Mouse (Mus musculus) limb, embryonic 10.5 days (tissue): ENCODE results near the gene Tpra1. TPM values are rescaled to one million over a fixed set of nuclear protein-coding genes. Genes with fewer than 3 reads are reported as not detected.

Experiments
- DNase-seq: peaks from one replicate; pipeline ENCODE4 v3.0.0-alpha.2; 2017; ENCODE audit warnings: low spot score
- H3K27ac ChIP-seq: fragments of 300-500 bp; sonication (generic); 2 replicates; pipeline ENCODE4 v1.5.1; 2016; ENCODE audit warnings: mild to moderate bottlenecking
- H3K27me3 ChIP-seq: fragments of 300-500 bp; sonication (generic); 2 replicates; pipeline ENCODE4 v1.6.1; 2016; ENCODE audit warnings: low read depth, mild to moderate bottlenecking; ENCODE audit not compliant: poor library complexity, severe bottlenecking
- H3K36me3 ChIP-seq: fragments of 300-500 bp; sonication (generic); 2 replicates; pipeline ENCODE4 v1.6.1; 2016; ENCODE audit warnings: mild to moderate bottlenecking, moderate library complexity
- H3K4me1 ChIP-seq: fragments of 300-500 bp; sonication (generic); 2 replicates; pipeline ENCODE4 v1.6.1; 2016
- H3K4me3 ChIP-seq: fragments of 300-500 bp; sonication (generic); 2 replicates; pipeline ENCODE4 v1.5.1; 2016; ENCODE audit warnings: mild to moderate bottlenecking, moderate library complexity
- H3K9me3 ChIP-seq: fragments of 300-500 bp; sonication (generic); replicated peaks from 2 replicates; pipeline ENCODE4 v1.6.1; 2016; ENCODE audit warnings: mild to moderate bottlenecking
- WGBS: fragments of 180-500 bp; shearing (Covaris S2); methylation state at CpG from one replicate; pipeline ENCODE4 v1.1.7; 2016; 5-methylcytosine and 5-hydroxymethylcytosine counted together
- polyA plus RNA-seq: library from polyadenylated mRNA; unstranded; fragments of >200 nt; fragmentation: Nextera tagmentation; extraction: Ambion mirVana; gene quantifications from 2 replicates; pipeline ENCODE4 v1.2.1, GENCODE M21; 2016

Gene Tpra1
- polyA plus RNA-seq, 1 experiment from 2014 or later = 60.3 TPM

DNA sequence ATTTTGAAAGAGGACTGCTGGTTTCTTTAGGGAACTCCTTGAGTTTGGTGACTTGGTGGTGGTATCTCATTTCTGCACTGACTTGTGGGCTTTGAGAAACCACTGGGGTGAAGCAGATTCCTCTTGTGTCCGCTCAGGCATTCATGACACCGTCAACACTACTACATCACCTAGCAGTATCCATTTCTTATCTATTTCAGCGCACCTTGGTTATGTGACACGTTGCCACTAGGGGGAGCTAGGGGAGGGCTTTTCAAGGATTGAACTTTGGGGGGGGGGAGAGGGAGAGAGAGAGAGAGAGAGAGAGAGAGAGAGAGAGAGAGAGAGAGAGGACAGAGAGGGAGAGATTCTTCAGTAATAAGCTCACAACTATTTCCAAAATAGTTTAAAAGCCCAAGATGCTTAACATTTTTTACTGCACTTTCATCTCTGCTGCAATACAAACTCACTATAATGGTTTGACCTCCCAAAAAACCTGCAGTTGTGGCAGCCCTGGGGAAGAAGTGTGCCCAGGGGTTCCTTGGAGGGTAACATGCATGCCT is 33.8 kb downstream of the Tpra1 start:
- H3K9me3 ChIP-seq = no peaks in the 10 kb centered on the region
- peaks cover 15% of the 10 kb centered on the region for H3K4me1 ChIP-seq
- H3K27me3 ChIP-seq = peaks cover 20% of the 10 kb centered on the region
- 17% methylated on average over 4 of the region's 4 CpGs for WGBS
- H3K4me3 ChIP-seq = no peak overlapping the region
- no peak for DNase-seq
- H3K27ac ChIP-seq = no peak overlapping the region
- no peaks in the 10 kb centered on the region for H3K36me3 ChIP-seq

DNA sequence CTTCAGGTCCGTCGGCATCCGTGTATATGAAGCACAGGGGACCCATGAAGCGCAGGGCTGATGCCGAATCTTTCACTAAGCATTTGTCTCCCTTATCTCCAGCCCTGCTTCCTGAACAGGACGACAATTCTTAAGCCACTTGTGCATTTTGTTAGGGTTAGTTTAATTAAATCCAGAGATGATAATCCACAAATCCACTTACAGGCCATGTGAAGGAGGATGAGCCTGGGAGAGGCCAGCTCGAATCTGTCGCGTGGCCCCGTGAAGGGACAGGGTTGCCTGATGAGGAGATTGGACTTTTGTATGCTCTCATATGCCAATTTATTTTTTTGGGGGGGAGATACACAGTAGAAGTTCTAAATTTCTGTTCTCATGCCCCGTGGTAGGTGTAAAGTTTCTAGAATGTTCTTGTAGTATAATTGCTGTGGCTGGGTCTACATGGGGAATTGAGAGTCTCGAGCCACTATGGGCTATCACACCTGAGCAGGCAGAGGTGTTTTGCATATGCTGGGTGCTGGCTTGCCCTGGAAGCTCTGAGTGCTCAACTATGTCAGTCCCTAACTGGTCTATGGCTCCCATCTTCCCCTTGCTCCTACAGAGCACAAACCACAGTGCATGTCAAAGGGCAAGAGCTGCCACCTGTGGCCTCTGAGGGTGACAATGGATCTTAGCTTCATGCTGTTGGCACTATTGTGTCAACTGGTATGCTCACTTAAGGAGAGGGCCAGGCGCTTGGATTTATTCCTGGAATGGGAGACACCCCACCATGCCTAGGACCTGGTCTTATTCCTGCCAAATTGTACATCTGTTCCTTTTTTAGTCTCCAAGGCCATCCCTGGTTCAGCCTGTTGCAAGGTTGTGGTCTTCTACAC is 34.5 kb downstream of the Tpra1 start:
- H3K4me3 ChIP-seq = no peak overlapping the region
- H3K9me3 ChIP-seq = no peaks in the 10 kb centered on the region
- DNase-seq = no peak
- H3K27me3 ChIP-seq = peaks cover 20% of the 10 kb centered on the region
- H3K36me3 ChIP-seq = no peaks in the 10 kb centered on the region
- 62% methylated on average over 13 of the region's 13 CpGs for WGBS
- H3K4me1 ChIP-seq = peaks cover 15% of the 10 kb centered on the region
- H3K27ac ChIP-seq = no peak overlapping the region

DNA sequence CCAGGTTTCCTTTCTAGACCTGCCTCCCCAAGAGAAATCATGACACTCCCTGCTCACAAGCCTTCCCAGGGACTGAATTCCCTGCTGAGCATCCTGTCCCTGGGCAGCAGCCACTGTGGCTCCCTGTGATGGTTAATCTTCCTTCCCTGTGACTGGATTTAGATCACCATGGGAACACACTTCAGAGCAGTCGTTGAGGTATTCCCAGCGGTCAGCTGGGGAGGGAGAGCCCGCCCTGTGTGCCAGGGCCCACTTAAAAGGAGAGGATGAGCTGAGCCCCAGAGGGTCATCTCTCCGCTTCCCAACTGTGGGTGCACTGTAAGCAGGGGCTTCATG is 35.1 kb downstream of the Tpra1 start:
- Histone ChIP-seq H3K9me3 (no peaks in the 10 kb centered on the region), H3K4me1 (peaks cover 15% of the 10 kb centered on the region), H3K27ac (no peak overlapping the region), H3K27me3 (peaks cover 20% of the 10 kb centered on the region), H3K36me3 (no peaks in the 10 kb centered on the region), H3K4me3 (no peak overlapping the region)
- DNase-seq = no peak
- 35% methylated on average over 4 of the region's 4 CpGs for WGBS

DNA sequence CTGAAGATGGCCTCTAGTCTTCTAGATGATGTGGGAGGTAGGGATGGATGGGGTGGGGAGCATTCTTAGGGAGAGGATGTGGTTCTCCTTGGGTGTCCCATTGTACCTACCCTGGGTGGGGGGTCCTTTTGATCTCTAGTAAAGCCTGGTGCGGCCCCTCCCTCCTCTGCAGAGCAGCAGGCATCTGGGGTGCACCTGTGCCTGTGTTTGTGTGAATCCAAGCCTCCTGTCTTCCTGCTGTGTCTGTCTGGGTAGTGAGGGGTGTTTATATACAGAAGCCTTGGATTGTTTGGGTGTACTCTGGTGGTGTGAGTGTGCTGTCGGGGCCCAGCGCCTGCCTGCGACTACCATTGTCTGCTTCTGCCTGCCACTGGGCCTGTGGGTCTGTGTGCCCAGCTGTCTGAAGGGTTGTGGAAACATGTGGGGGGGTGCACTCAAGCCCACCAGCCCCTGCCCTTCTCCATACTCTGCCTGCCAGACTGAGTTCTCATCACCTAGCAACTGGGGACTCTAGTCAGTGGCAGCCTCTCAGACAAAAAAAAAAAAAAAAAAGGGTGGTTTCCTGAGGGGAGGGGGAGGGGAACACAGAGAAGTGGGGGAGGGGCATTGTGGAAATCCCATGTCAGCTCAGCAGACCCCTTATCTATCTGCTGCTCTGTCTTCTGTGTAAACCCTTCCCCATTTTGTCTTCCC is 36.1 kb downstream of the Tpra1 start:
- peaks cover 20% of the 10 kb centered on the region for H3K27me3 ChIP-seq

DNA sequence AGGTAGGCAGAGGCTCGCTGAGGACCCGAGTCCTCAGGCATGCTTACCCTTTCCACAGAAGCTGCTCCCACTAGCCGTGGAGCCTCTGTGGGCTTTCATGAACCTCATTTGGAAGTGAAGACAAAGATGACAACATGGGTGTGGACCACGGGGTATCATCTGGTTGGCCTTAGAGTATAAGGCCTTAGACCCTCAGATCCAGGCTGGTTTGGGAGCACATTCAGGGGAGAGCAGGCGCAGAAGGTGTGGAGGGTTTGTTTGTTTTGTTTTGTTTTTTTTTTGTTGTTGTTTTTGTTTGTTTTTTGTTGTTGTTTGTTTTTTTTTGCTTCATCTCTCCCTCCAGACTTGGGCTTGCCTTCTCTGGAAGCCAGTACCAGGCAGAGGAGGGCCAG is 36.6 kb downstream of the Tpra1 start:
- no peaks in the 10 kb centered on the region for H3K9me3 ChIP-seq
- H3K4me3 ChIP-seq = no peak overlapping the region
- peaks cover 20% of the 10 kb centered on the region for H3K27me3 ChIP-seq
- H3K27ac ChIP-seq = no peak overlapping the region
- H3K36me3 ChIP-seq = no peaks in the 10 kb centered on the region
- WGBS = 64% methylated on average over 5 of the region's 5 CpGs
- no peak for DNase-seq
- peaks cover 22% of the 10 kb centered on the region for H3K4me1 ChIP-seq

More for the DNA sequence above, 36.1 kb downstream of the Tpra1 start:
- Histone ChIP-seq H3K36me3 (no peaks in the 10 kb centered on the region), H3K4me1 (peaks cover 22% of the 10 kb centered on the region), H3K4me3 (no peak overlapping the region), H3K27ac (no peak overlapping the region), H3K9me3 (no peaks in the 10 kb centered on the region)
- 35% methylated on average over 4 of the region's 4 CpGs for WGBS
- no peak for DNase-seq

DNA sequence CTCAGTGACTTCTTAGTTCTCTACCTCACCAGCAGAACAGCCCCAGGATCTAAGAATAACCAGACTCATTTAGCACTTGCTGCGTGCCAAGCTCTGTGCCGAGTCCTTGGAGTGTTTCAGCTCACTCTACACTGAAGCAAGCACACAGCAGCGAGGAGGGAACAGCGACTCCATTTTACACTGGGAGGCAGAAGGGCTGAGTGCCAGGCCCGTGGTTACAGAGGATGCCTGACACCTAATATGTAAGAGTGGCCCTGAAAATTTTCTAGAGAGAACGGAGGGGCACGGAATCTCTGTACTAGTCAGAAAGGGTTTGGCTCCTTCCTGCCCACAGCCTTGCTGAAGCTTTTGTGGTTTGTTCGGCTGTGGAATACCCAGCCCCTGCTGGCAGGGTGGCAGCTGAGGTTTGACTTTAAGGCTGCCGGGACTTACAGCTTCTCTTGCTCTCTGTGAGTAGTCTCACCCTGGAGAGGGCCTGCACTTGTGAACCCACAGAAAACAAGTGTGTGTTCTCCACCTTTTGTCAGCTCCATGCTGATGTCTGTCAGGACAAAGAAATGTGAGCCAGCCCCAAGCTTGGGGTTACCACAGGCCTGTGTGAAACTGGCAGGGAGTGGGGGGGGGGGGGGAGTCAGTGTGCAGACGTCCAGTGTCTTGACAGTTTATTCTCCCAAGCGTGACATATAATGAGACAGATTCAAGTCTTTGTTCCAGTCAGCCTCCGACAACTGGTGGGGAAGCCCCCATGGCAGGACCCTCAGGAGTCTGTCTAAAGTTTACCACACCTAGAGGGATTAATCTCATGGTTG is 37.4 kb downstream of the Tpra1 start:
- H3K27me3 ChIP-seq = peaks cover 20% of the 10 kb centered on the region
- no peak overlapping the region for H3K4me3 ChIP-seq
- 0 out of 2 replicates have a peak overlapping the region, but pooled peaks have one; percentile 21 for H3K27ac ChIP-seq
- 62% methylated on average over 12 of the region's 12 CpGs for WGBS
- peaks cover 29% of the 10 kb centered on the region for H3K4me1 ChIP-seq
- H3K36me3 ChIP-seq = no peaks in the 10 kb centered on the region
- no peaks in the 10 kb centered on the region for H3K9me3 ChIP-seq
- DNase-seq = no peak

DNA sequence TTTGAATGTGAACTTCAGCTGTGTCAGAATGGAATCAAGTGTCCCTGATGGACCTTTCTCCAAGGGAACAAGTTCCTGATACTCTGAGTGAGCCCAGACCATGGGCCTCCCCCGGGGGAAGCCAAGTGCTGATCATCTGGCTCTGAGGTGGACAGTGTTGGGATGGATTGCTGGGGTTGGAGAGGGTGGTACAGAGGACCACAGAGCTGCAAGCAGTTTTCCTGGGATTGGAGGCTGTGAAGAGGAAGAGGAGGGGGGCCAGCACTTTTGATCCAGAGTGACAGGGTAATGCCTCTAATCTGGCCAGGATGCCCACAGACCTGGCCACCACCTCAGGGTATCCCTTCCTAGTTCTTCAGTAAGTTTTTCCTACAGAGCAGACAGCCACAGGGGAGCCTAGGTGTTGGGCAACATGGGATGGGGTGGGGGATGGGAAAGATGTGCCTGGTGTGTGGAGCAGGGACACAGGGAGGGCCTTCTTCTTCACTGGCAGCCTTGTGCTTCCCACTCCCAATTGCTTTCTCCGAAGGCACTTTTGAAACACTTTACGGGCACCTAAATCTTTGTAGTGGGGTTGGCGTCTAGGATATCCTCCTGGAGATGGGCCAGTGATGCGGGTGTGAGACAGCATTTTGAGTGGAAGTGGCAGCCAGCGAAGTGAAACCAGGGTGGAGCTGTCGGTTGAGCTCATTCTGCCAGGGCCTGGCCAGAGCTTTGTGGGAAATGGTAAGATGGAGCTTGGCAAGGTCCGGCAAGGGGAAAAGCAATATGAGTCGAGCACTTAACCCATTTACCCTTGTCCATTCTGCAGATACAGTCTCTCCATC is 38.3 kb downstream of the Tpra1 start:
- H3K27me3 ChIP-seq = peaks cover 13% of the 10 kb centered on the region
- peaks cover 30% of the 10 kb centered on the region for H3K4me1 ChIP-seq
- H3K27ac ChIP-seq = no peak overlapping the region
- H3K4me3 ChIP-seq = no peak overlapping the region
- 85% methylated on average over 9 of the region's 9 CpGs for WGBS
- H3K36me3 ChIP-seq = no peaks in the 10 kb centered on the region
- H3K9me3 ChIP-seq = no peaks in the 10 kb centered on the region
- DNase-seq = no peak

DNA sequence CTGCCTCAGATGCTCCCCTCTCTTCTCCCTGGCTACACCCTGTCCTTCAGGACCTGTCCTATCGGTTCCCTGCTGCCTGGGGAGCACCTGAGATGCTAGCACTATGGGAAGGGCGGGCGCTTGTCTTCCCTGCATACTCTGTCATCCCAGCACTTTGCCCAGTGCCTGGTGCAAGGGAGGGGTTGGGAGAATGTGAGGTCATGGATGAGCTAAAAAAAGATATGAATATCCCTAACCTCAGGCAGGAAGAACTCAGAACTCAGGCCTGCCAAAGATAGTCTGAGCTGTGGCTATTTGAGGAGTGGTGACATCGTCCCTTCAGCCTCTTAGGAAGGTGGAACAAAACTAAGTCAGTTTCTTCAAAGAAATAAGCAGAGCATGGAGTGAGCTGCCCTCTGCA is 39.6 kb downstream of the Tpra1 start:
- Histone ChIP-seq H3K27me3 (peaks cover 11% of the 10 kb centered on the region), H3K4me1 (peaks cover 30% of the 10 kb centered on the region), H3K9me3 (no peaks in the 10 kb centered on the region), H3K36me3 (no peaks in the 10 kb centered on the region), H3K4me3 (no peak overlapping the region), H3K27ac (no peak overlapping the region)
- no peak for DNase-seq
- WGBS = 80% methylated on average over 4 of the region's 4 CpGs

DNA sequence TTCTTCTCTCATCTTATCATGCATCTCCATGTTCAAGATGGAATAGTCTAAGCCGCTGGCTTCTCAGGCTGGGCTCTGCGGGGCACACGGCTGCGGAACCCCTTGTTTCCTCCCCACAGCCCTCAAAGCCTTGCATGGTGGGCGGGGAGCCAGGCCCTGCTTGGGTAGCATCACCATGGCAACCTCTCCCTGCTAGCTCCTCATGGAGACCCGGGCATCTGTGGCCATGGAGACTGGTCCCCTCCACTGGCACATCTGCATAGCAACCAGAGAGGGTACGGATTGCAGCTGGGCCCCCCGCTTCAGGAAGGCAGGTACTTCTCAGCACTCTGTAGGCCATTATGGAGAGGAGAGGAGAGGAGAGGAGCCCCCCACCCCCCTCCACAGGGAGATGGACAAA is 40.5 kb downstream of the Tpra1 start:
- DNase-seq = no peak
- Histone ChIP-seq H3K4me3 (no peak overlapping the region), H3K9me3 (no peaks in the 10 kb centered on the region), H3K27ac (no peak overlapping the region), H3K27me3 (peaks cover 2% of the 10 kb centered on the region; the same call in 1 of the 2 replicates), H3K4me1 (peaks cover 30% of the 10 kb centered on the region), H3K36me3 (no peaks in the 10 kb centered on the region)
- WGBS = 55% methylated on average over 8 of the region's 8 CpGs

DNA sequence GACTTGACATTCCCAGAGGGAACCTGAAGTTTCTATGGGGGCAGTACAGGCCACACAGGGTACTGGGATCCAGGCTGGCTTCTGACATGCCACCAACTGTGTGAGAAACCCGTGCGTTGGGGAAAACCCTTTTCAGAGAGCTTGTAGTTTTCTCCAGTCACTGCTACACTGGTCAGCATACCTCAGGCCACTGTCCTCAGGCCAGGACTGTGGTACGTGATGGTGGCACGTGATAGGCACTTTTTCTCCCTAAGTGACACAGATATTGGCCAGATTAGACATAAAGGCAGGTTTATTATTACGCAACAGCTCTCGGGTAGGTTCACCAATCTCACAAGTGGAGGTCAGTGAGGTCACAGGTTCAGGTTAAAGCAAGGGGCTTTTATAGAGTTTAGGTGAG is 41.6 kb downstream of the Tpra1 start:
- DNase-seq = no peak
- Histone ChIP-seq H3K4me1 (peaks cover 21% of the 10 kb centered on the region), H3K27ac (no peak overlapping the region)

DNA sequence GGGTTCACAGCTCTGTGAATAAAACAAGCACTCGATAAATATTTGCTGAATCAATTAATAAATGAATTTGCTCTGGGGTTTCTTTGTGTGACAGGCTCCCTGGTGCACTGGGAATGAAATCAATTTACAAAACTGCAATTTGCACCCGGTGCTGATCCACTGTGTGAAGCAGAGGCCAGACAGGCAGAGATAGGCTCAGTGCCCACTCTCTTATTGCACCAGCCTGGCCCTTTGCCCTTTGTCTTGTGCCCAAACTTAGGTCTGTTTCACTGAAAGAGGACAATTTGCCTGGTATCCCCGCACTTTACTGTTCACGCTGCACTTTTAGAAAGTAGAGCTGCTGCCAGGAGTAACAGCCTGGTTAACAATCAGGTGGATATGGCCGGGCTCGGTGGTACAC is 44.4 kb downstream of the Tpra1 start:
- Histone ChIP-seq H3K36me3 (no peaks in the 10 kb centered on the region), H3K9me3 (no peaks in the 10 kb centered on the region), H3K4me1 (peaks cover 15% of the 10 kb centered on the region), H3K4me3 (no peak overlapping the region), H3K27ac (no peak overlapping the region), H3K27me3 (no peaks in the 10 kb centered on the region)
- WGBS = 91% methylated on average over 6 of the region's 6 CpGs
- DNase-seq = no peak

More for the DNA sequence above, 41.6 kb downstream of the Tpra1 start:
- Histone ChIP-seq H3K36me3 (no peaks in the 10 kb centered on the region), H3K4me3 (no peak overlapping the region), H3K9me3 (no peaks in the 10 kb centered on the region), H3K27me3 (no peaks in the 10 kb centered on the region)
- 74% methylated on average over 6 of the region's 6 CpGs for WGBS

DNA sequence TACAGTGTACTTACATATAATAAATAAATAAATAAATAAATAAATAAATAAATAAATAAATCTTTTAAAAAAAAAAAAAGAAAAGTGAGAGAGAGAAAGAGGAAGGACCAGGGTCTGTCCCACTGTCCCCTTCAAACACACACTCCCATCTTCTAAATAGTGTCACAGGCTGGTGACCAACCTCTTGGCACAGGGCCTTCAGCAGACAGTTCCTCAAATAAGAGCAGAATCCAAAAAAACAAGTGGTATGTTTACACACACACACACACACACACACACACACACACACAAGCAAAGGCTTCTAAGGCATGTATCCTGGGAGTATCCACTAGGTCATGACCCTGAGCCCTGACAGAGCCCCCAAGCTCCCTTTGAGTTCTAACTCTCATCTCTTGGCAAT is 45.7 kb downstream of the Tpra1 start:
- H3K27me3 ChIP-seq = no peaks in the 10 kb centered on the region
- H3K4me1 ChIP-seq = peaks cover 11% of the 10 kb centered on the region
- no peaks in the 10 kb centered on the region for H3K36me3 ChIP-seq
- no peak overlapping the region for H3K27ac ChIP-seq
- H3K9me3 ChIP-seq = no peaks in the 10 kb centered on the region
- no peak overlapping the region for H3K4me3 ChIP-seq
- DNase-seq = no peak
